Mouse (Mus musculus) erythroblast, embryonic 14.5 days (primary cell): Measurements from ENCODE around the gene Ccdc54. TPM values are rescaled to one million over a fixed set of nuclear protein-coding genes. Genes with fewer than 3 reads are reported as not detected.

Experiments used
- H3K27me3 ChIP-seq: 2 replicates; pipeline ENCODE4 v1.6.1; 2012; ENCODE audit warnings: inconsistent platforms; ENCODE audit not compliant: control insufficient read depth
- H3K36me3 ChIP-seq: 2 replicates; pipeline ENCODE4 v1.6.1; 2012; ENCODE audit warnings: mild to moderate bottlenecking, inconsistent platforms; ENCODE audit not compliant: control insufficient read depth
- H3K4me1 ChIP-seq: 2 replicates; pipeline ENCODE4 v1.6.1; 2012; ENCODE audit warnings: inconsistent platforms; ENCODE audit not compliant: control insufficient read depth
- H3K4me3 ChIP-seq: replicated peaks from 2 replicates; pipeline ENCODE3; 2012; ENCODE audit warnings: moderate library complexity, mild to moderate bottlenecking, inconsistent platforms
- H3K9me3 ChIP-seq: 2 replicates; pipeline ENCODE4 v1.6.1; 2012; ENCODE audit warnings: low read length, inconsistent platforms, mixed read lengths; ENCODE audit not compliant: control insufficient read depth
- GATA1 ChIP-seq: IDR thresholded peaks from 2 replicates; pipeline ENCODE4 v1.6.1; 2012; ENCODE audit warnings: low read length, inconsistent platforms, mixed read lengths
- TAL1 ChIP-seq: IDR thresholded peaks from 3 replicates; pipeline ENCODE4 v1.6.1; 2012; ENCODE audit warnings: low read length, inconsistent platforms, mixed read lengths
- polyA plus RNA-seq: library from polyadenylated mRNA; stranded (reverse); fragments of >175 nt; gene quantifications from 2 replicates; pipeline ENCODE4 v1.2.3, GENCODE M21; 2012

Ccdc54 gene
- polyA plus RNA-seq, 1 experiment = not detected

DNA sequence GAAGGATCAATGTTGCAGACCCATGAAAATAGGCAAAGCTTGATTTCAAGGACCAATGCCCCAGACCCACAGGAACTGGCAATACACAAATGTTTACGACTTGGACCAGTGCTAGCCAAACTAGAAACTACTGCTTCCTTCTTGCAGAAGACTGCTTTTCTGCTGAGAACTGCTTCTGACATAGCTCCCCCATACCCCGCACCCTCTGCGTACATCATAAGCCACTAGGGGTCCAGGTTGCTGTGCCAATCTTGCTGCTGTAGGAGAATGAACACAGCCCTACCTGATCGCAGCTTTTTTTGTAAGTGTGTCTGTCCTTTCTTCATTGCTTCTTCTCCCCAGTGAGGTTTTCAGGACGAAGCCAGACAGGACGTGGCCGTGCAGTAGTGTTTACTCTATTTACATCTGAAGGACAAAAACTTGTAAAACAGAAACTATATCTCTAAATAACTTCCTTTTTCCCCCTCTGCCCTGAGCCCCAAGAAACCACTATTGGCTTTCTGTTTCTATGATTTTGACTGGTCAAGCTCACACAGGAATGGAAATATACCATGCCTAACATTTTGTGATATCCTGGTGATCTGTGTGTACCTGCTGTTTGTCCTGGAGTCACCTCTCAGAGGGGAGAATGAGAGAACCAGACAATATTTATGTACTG, 39.0 kb downstream of the Ccdc54 start:
- no peak overlapping the region for H3K4me3 ChIP-seq
- no peak for TF ChIP-seq TAL1
- no peak for TF ChIP-seq GATA1
- H3K9me3 ChIP-seq = no peaks in the 10 kb centered on the region
- H3K36me3 ChIP-seq = no peaks in the 10 kb centered on the region
- H3K27me3 ChIP-seq = no peaks in the 10 kb centered on the region
- H3K4me1 ChIP-seq = no peaks in the 10 kb centered on the region

DNA sequence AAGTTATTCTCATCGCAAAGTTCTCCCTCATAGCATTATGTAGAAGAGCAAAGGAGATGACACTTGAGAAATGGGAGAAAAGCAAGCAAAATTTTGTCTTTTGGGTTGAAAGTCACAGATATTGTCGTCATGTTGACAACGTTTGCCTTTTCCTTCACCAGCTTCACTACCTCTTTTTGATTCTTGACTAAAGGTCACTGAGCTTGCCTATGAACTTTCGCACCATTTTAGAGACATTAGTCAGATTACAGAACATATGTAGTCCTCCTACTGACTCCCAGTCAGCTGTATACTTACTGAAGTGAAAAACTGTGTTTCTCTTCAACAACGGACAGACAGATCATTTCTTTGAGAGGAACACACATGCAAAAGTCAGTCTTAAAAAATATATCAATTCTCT, 40.0 kb downstream of the Ccdc54 start:
- Histone ChIP-seq H3K36me3 (no peaks in the 10 kb centered on the region), H3K27me3 (no peaks in the 10 kb centered on the region), H3K9me3 (no peaks in the 10 kb centered on the region), H3K4me3 (no peak overlapping the region), H3K4me1 (no peaks in the 10 kb centered on the region)
- TF ChIP-seq GATA1 = no peak
- no peak for TF ChIP-seq TAL1

DNA sequence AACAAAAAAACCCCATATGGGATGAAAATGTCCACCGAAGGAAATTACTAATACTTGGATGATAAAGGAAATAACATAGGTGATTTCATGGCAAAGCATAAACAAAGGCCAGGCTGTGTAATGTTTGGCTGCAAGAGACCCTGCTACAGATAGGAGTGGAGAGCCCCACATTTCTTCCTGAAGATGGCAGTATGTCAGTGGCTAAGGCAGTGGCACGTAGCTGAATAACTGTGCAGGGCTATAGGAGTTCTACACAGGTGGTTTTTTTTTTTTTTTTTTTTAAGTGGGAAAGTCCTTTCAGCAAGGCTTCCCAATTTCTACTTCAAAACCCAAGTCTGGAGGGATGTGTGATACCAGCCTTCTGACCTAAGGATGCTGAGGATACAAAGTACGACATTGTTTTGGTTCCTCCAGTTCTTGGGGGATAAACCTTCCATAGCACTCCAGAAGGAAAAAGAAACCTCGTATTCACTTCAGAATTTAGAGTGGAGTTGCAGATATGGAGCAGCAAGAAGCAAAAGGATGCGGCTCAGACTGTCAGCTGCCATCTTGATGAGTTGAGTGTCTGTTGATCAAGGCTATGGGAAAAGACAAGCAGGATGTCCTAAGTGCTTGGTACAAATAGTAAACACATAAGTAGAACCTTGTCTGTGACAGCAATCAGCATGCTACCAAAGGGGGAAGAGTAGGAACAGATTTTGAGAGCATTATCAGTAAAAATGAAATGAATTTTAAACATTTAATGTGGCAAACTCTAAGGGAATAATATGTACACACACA, 48.2 kb downstream of the Ccdc54 start:
- TF ChIP-seq GATA1 = no peak
- TF ChIP-seq TAL1 = no peak
- no peaks in the 10 kb centered on the region for H3K4me1 ChIP-seq
- no peaks in the 10 kb centered on the region for H3K9me3 ChIP-seq
- no peaks in the 10 kb centered on the region for H3K27me3 ChIP-seq
- H3K4me3 ChIP-seq = no peak overlapping the region
- H3K36me3 ChIP-seq = no peaks in the 10 kb centered on the region

Other genes starting within 250 kb of the Ccdc54 start
- gene Bbx, start 158.8 kb downstream of the Ccdc54 start, polyA plus RNA-seq = 0.03 and 0.05 TPM in 2 replicates